Mouse (Mus musculus) heart, embryonic 14.5 days (tissue): ENCODE results near the gene Ptpn13. TPM values are rescaled to one million over a fixed set of nuclear protein-coding genes. Genes with fewer than 3 reads are reported as not detected.
A peak's percentile ranks its signal among the peaks of the same experiment; 100 is the strongest.

Source experiments
- ATAC-seq: fragments of 200-750 bp; cut with Nextera tagmentation; 2 replicates; pipeline ENCODE4 v1.8.0; 2017; ENCODE audit warnings: low read depth, moderate TSS enrichment; ENCODE audit not compliant: insufficient number of reproducible peaks, insufficient read depth, low FRiP score
- H3K27ac ChIP-seq, 2 experiments: fragments of 200-500 bp in 1 of 2; fragments of 300-500 bp in 1 of 2; sonication (generic) in 1 of 2; replicated peaks in 1 of 2; 2 replicates each; pipeline ENCODE4 v1.5.1; 2012 to 2014; ENCODE audit warnings: low read depth in 2 of 2, low read length in 2 of 2, control low read depth in 1 of 2, mild to moderate bottlenecking in 1 of 2, mixed read lengths in 1 of 2; ENCODE audit not compliant: control insufficient read depth in 1 of 2, insufficient read depth in 1 of 2
- H3K27me3 ChIP-seq: fragments of 300-500 bp; sonication (generic); 2 replicates; pipeline ENCODE4 v1.6.1; 2014; ENCODE audit warnings: mild to moderate bottlenecking, low read length, control low read depth; ENCODE audit not compliant: control insufficient read depth, insufficient read depth
- H3K36me3 ChIP-seq: fragments of 300-500 bp; sonication (generic); 2 replicates; pipeline ENCODE4 v1.6.1; 2014; ENCODE audit warnings: mild to moderate bottlenecking, control low read depth, low read length, mixed read lengths; ENCODE audit not compliant: control insufficient read depth, insufficient read depth
- H3K4me1 ChIP-seq, 2 experiments: fragments of 200-500 bp in 1 of 2; fragments of 300-500 bp in 1 of 2; sonication (generic) in 1 of 2; 2 replicates each; pipeline ENCODE4 v1.6.1; 2012 to 2014; ENCODE audit warnings: low read length in 2 of 2, control low read depth in 1 of 2, mixed read lengths in 1 of 2; ENCODE audit not compliant: control insufficient read depth in 2 of 2, insufficient read depth in 2 of 2
- H3K4me2 ChIP-seq: fragments of 300-500 bp; sonication (generic); 2 replicates; pipeline ENCODE4 v1.6.1; 2014; ENCODE audit warnings: mild to moderate bottlenecking, low read length
- H3K4me3 ChIP-seq, 2 experiments: fragments of 200-500 bp in 1 of 2; fragments of 300-500 bp in 1 of 2; sonication (generic) in 1 of 2; 2 replicates each; pipeline ENCODE4 v1.5.1; 2012 to 2014; ENCODE audit warnings: low read length in 2 of 2, mild to moderate bottlenecking in 2 of 2, control low read depth in 1 of 2, low read depth in 1 of 2, moderate library complexity in 1 of 2; ENCODE audit not compliant: control insufficient read depth in 1 of 2, insufficient read depth in 1 of 2
- H3K9ac ChIP-seq: fragments of 300-500 bp; sonication (generic); 2 replicates; pipeline ENCODE4 v1.6.1; 2014; ENCODE audit warnings: mild to moderate bottlenecking, low read length
- H3K9me3 ChIP-seq: fragments of 300-500 bp; sonication (generic); 2 replicates; pipeline ENCODE4 v1.6.1; 2016; ENCODE audit warnings: low read length, control low read depth; ENCODE audit not compliant: control insufficient read depth
- WGBS: fragments of 180-500 bp; shearing (Covaris S2); extraction: QIAGEN DNeasy Blood & Tissue Kit; methylation state at CpG from one replicate; pipeline ENCODE4 v1.1.7; 2014; 5-methylcytosine and 5-hydroxymethylcytosine counted together
- polyA plus RNA-seq: library from polyadenylated mRNA; unstranded; fragments of >200 nt; fragmentation: Nextera tagmentation; extraction: Ambion mirVana; gene quantifications from 2 replicates; pipeline ENCODE4 v1.2.1, GENCODE M21; 2014

Ptpn13 gene
- polyA plus RNA-seq, 1 experiment from 2014 or later: 9.3 TPM

DNA sequence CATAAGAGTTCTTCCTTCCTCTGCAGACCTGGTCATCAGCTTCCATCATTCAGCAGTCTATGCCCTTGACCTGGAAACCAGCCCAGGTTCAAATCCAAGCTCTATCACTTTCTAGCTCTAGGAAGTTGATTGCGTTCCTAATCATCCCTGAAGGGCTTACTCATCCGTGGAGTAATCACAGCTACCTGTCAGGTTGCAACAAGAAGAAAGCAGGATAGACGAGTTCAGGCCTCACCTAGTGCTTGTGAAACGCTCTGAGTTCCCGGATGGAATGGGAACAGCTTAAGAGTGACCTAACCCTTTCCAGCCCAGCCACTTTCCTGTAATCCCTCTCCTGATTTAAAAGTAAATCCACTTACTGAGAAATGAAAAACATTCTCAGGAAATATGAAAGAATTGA is 185.2 kb downstream of the Ptpn13 start:
- ATAC-seq: no peak
- Histone ChIP-seq H3K4me2 (no peak overlapping the region), H3K4me3 (no peak overlapping the region), H3K27ac (no peak overlapping the region), H3K4me1 (no peaks in the 10 kb centered on the region), H3K27me3 (no peaks in the 10 kb centered on the region), H3K36me3 (no peaks in the 10 kb centered on the region), H3K9me3 (no peaks in the 10 kb centered on the region), H3K9ac (no peak overlapping the region)
- WGBS: 53% methylated on average over 5 of the region's 5 CpGs

DNA sequence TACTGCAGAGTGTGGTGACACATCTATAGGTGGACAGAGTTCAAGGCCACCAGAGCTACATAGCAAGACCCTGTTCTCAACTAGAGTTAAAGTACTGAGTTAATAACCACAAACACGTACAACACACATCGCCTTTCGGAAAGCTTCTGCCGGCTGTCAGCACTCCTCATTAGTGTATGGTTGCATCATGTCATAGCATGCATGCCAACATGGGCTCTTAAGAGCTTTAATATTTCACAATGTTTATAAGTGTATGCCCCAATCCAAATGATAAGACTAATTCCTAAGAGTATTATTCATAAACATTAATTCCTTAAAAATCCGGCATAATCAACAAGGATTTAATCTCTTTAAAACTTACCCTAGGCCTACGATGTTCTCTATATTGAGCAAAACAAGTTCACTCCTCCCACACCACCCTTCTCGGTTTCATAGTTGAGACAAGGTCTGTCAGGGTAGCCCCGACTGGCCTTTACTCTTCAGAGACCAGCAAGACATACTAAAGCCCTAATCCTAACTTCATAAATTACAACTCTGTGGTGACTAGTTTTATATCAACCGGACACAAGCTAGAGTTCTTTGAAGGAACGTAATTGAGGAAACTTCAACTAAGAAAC is 186.0 kb downstream of the Ptpn13 start:
- ATAC-seq: no peak
- Histone ChIP-seq H3K4me2 (no peak overlapping the region), H3K4me1 (no peaks in the 10 kb centered on the region), H3K4me3 (no peak overlapping the region), H3K9me3 (no peaks in the 10 kb centered on the region), H3K27me3 (no peaks in the 10 kb centered on the region), H3K27ac (no peak overlapping the region), H3K36me3 (no peaks in the 10 kb centered on the region), H3K9ac (no peak overlapping the region)
- 83% methylated on average over 10 of the region's 10 CpGs for whole genome bisulfite sequencing

DNA sequence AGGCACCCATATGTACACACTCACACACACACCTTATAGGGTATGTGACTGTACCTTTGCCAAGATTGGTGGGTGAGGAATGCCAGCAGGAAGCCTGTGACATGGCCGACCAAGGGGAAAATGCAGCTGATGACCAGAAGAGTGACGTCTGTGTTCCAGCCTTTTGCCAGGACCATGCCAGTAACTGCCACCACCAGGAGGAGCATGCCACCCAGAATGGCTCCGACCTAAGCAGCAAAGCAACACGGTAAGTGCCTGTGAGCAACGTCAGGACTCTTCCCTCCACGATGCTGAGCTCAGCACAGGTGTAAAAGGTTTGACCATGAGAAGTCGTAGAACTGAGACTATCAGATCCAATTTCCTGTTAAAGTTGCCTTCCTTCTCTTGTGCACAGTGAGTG is 187.3 kb downstream of the Ptpn13 start:
- Histone ChIP-seq H3K4me1 (no peaks in the 10 kb centered on the region), H3K27ac (no peak overlapping the region), H3K9me3 (no peaks in the 10 kb centered on the region), H3K9ac (no peak overlapping the region), H3K27me3 (no peaks in the 10 kb centered on the region), H3K36me3 (no peaks in the 10 kb centered on the region), H3K4me3 (no peak overlapping the region), H3K4me2 (no peak overlapping the region)
- ATAC-seq: no peak
- 76% methylated on average over 7 of the region's 7 CpGs for WGBS

DNA sequence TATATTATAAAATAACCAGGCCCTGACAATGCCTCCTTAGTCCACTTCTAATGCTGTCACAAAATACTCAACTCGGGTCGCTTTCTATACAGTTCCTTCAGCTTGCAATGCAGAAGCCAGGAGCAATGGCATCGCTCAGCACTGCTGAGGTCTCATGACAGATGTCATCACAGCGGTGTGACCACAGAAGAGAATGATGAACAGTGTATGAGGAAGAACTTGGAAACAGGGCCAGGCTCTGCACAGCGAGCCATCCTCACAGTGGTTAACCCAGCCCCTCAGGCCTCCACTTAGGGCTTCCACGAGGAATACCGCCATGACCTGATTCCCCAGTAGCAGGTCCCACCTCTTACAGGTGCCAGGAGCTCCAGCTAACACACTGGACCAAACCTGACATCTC is 189.4 kb downstream of the Ptpn13 start:
- Histone ChIP-seq H3K27ac (no peak overlapping the region), H3K4me2 (no peak overlapping the region), H3K9ac (no peak overlapping the region), H3K9me3 (no peaks in the 10 kb centered on the region), H3K27me3 (no peaks in the 10 kb centered on the region), H3K36me3 (no peaks in the 10 kb centered on the region), H3K4me3 (no peak overlapping the region), H3K4me1 (no peaks in the 10 kb centered on the region)
- 79% methylated on average over 7 of the region's 7 CpGs for WGBS
- no peak; the same call in 1 of the 2 replicates for ATAC-seq

DNA sequence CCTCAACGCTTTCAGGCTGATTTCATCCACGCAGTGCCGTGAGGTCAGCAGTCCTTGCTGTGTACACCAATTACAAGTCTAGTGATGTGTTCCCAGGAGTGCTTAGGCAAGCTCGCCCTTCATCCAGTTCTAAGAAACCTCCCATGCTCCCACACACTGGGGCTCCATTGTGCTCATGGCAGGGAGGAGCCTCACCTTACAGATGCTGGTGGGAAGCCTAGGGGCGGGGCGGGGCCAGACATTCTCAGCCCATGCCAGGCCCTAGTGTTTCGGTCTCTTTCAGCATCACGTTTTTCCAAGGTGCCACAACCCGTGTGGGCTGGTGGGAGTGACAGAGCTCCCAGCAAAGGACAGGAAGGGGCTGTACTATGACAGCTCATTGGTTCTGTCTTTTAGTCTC is 192.2 kb downstream of the Ptpn13 start:
- Histone ChIP-seq H3K9ac (no peak overlapping the region), H3K27ac (no peak overlapping the region), H3K4me1 (peaks cover 8 to 15% of the 10 kb centered on the region in 2 experiments; a peak in 3 of 4 replicates), H3K36me3 (no peaks in the 10 kb centered on the region), H3K4me2 (no peak overlapping the region), H3K4me3 (no peak overlapping the region), H3K9me3 (no peaks in the 10 kb centered on the region), H3K27me3 (no peaks in the 10 kb centered on the region)
- WGBS: 77% methylated on average over 9 of the region's 9 CpGs
- ATAC-seq: no peak

DNA sequence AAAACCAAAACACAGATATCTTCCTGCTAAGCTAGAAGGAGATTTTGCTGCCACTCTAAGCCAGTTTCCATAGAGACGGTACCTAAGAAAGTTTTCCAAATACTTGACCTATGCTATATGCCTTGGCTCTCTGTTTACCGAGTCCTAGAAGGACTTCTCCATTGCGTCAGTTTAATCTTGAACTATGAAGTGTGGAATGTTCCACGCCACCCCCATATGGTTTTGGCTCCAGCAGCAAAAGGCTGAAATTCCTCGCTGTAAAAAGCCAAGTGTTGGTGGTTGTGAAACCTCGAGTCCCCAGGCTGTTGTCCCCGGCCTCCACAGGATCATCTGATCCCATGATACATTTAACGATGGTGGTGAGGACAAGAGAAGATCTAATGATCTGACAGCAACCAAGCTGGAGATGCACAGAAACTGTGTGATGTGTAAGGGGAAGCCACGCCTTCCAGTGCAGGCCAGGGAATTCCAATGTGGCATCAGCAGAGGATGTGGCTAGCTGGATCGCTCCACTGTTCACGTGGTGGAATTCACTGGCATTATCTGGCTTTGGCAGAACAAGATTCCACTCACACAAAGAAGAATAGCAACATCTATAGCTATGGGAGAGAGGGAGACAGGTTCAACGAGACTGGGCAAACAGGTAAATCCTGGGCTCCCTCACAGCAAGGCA is 195.4 kb downstream of the Ptpn13 start:
- Histone ChIP-seq H3K9ac (no peak overlapping the region), H3K36me3 (no peaks in the 10 kb centered on the region), H3K4me1 (peaks cover 8 to 15% of the 10 kb centered on the region in 2 experiments; a peak in 3 of 4 replicates), H3K4me3 (no peak overlapping the region), H3K9me3 (no peaks in the 10 kb centered on the region), H3K27me3 (no peaks in the 10 kb centered on the region), H3K27ac (0 out of 4 replicates have a peak overlapping the region, but pooled peaks have one; percentile 27 to 48), H3K4me2 (no peak overlapping the region)
- ATAC-seq: peak; percentile 10; the same call in 1 of the 2 replicates
- WGBS: 32% methylated on average over 12 of the region's 12 CpGs

DNA sequence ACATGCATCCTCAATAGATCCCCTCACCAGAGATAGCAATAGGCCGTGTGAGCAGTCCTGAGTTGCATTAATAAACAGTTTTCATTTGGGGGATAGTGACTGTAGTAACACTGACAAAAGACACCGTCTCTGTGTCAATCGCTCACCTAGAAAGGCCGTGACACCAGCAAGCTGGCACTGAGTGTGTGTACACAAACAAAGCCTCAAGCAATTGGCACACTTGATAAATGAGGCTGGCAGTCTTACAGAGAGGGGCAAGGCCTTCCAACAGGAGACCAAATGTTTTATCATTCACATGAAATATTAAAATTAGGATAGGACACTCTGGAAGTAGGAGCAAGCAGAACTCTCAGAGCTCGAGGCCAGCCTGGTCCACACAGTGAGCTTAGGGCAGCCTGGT is 197.3 kb downstream of the Ptpn13 start:
- Histone ChIP-seq H3K4me2 (no peak overlapping the region), H3K27me3 (no peaks in the 10 kb centered on the region), H3K9me3 (no peaks in the 10 kb centered on the region), H3K36me3 (no peaks in the 10 kb centered on the region), H3K4me1 (peaks cover 8 to 17% of the 10 kb centered on the region in 2 experiments), H3K27ac (no peak overlapping the region), H3K9ac (no peak overlapping the region), H3K4me3 (no peak overlapping the region)
- 79% methylated on average over 5 of the region's 5 CpGs for WGBS
- no peak for ATAC-seq
